In genomic region chr17:87522500-87523091, GRCm38 (mm10) we compare ENCODE assay signal across 8 mouse cellular contexts.
DNase-seq lines count a peak whose midpoint lies in the region; ATAC-seq and TF ChIP-seq lines count a peak whose summit lies in the region.

No protein-coding gene starts in this region.

- peak; percentile 34 for DNase-seq in cerebellum, adult 9-10 months
- DNase-seq in cerebellum, adult 9-11 months = no peak
- DNase-seq in stomach, postnatal 0 days (ENCODE audit: low spot score) = no peak
- DNase-seq in liver, embryonic 11.5 days (ENCODE audit: low spot score) = no peak
- DNase-seq in spleen, adult 18-20 months = no peak
- DNase-seq in thymus, postnatal 25 days = no peak
- no peak for DNase-seq in urinary bladder, adult 18-20 months (ENCODE audit: low spot score in 2 of 2)

- no peak overlapping the region for H3K4me3 ChIP-seq in stomach, embryonic 14.5 days (ENCODE audit: low read depth, low read length)
- no peak overlapping the region for H3K4me3 ChIP-seq in stomach, postnatal 0 days (ENCODE audit: low read depth, low read length)
- no peak overlapping the region for H3K4me3 ChIP-seq in liver, embryonic 11.5 days (ENCODE audit: low read depth, low read length)

- peaks cover 7% of the 10 kb centered on the region for H3K4me1 ChIP-seq in stomach, embryonic 14.5 days (ENCODE audit: control insufficient read depth, insufficient read depth, low read length)
- H3K4me1 ChIP-seq in stomach, postnatal 0 days (replicated peaks; ENCODE audit: control insufficient read depth, insufficient read depth) = peaks cover 4% of the 10 kb centered on the region; the same call in 1 of the 2 replicates
- peaks cover 21% of the 10 kb centered on the region for H3K4me1 ChIP-seq in liver, embryonic 11.5 days (replicated peaks; ENCODE audit: control insufficient read depth, insufficient read depth, low read length)

- H3K27ac ChIP-seq in stomach, embryonic 14.5 days (ENCODE audit: low read length) = peak overlapping the region; percentile 64
- H3K27ac ChIP-seq in stomach, postnatal 0 days (replicated peaks) = no peak overlapping the region
- peak overlapping the region; percentile 26; the same call in 1 of the 2 replicates for H3K27ac ChIP-seq in liver, embryonic 11.5 days (ENCODE audit: low read depth, low read length)

- WGBS in stomach, embryonic 14.5 days = 14% methylated on average over 8 of the region's 8 CpGs
- WGBS in stomach, postnatal 0 days = 30% methylated on average over 8 of the region's 8 CpGs
- 16% methylated on average over 8 of the region's 8 CpGs for WGBS in liver, embryonic 11.5 days

- no peak for ATAC-seq in stomach, embryonic 14.5 days (ENCODE audit: insufficient number of reproducible peaks, insufficient read depth, low FRiP score, low read depth)
- ATAC-seq in stomach, postnatal 0 days (ENCODE audit: low FRiP score, low TSS enrichment) = no peak
- peak; percentile 32; the same call in 1 of the 2 replicates for ATAC-seq in liver, embryonic 11.5 days (replicated peaks; ENCODE audit: low FRiP score)

- H3K4me2 ChIP-seq in stomach, embryonic 14.5 days (replicated peaks; ENCODE audit: low read depth, low read length) = no peak overlapping the region
- H3K4me2 ChIP-seq in stomach, postnatal 0 days (replicated peaks; ENCODE audit: low read depth) = no peak overlapping the region
- H3K4me2 ChIP-seq in liver, embryonic 11.5 days = no peak overlapping the region

- no peak for TF ChIP-seq EP300 in stomach, postnatal 0 days (optimal IDR thresholded peaks at IDR 0.05)

- H3K36me3 ChIP-seq in stomach, embryonic 14.5 days (ENCODE audit: control insufficient read depth, insufficient read depth, low read length) = no peaks in the 10 kb centered on the region
- H3K36me3 ChIP-seq in stomach, postnatal 0 days (ENCODE audit: control insufficient read depth, insufficient read depth, low read length) = no peaks in the 10 kb centered on the region
- H3K36me3 ChIP-seq in liver, embryonic 11.5 days (ENCODE audit: control insufficient read depth, insufficient read depth, low read length) = no peaks in the 10 kb centered on the region

- H3K27me3 ChIP-seq in stomach, embryonic 14.5 days (ENCODE audit: control insufficient read depth, insufficient read depth, low read length) = no peaks in the 10 kb centered on the region
- no peaks in the 10 kb centered on the region for H3K27me3 ChIP-seq in stomach, postnatal 0 days (ENCODE audit: control insufficient read depth, insufficient read depth, low read length)
- H3K27me3 ChIP-seq in liver, embryonic 11.5 days (replicated peaks; ENCODE audit: control insufficient read depth, insufficient read depth, low read length) = no peaks in the 10 kb centered on the region

- no peak; the same call in 1 of the 2 replicates for TF ChIP-seq CTCF in stomach, postnatal 0 days (IDR thresholded peaks at IDR 0.05; ENCODE audit: low read depth)

- no peak overlapping the region for H3K9ac ChIP-seq in stomach, embryonic 14.5 days (replicated peaks; ENCODE audit: low read depth, low read length)
- no peak overlapping the region for H3K9ac ChIP-seq in stomach, postnatal 0 days (ENCODE audit: low read length)
- H3K9ac ChIP-seq in liver, embryonic 11.5 days (ENCODE audit: low read depth, low read length) = no peak overlapping the region

- H3K9me3 ChIP-seq in stomach, embryonic 14.5 days (ENCODE audit: control insufficient read depth, low read depth, low read length) = no peaks in the 10 kb centered on the region
- no peaks in the 10 kb centered on the region for H3K9me3 ChIP-seq in stomach, postnatal 0 days (ENCODE audit: control insufficient read depth, low read length)
- no peaks in the 10 kb centered on the region for H3K9me3 ChIP-seq in liver, embryonic 11.5 days (ENCODE audit: control insufficient read depth, low read length)
